Mouse (Mus musculus): Measurements from ENCODE around the gene Adamtsl1.

- TF ChIP-seq CTCF (IDR thresholded peaks at IDR 0.05; ENCODE audit: control insufficient read depth, insufficient read depth, low read length), result no peak
- no peak for TF ChIP-seq POLR2A (IDR thresholded peaks at IDR 0.05; ENCODE audit: borderline replicate concordance, control insufficient read depth, low read depth, low read length)
Measured at GRCm38 (mm10) chr4:85724999-85725398, 211.0 kb downstream of the Adamtsl1 start.

Data from bone marrow, adult 2 months (tissue).